Mouse (Mus musculus) hindbrain, embryonic 16.5 days (tissue): ENCODE results near the gene Chmp4b. TPM values are rescaled to one million over a fixed set of nuclear protein-coding genes. Genes with fewer than 3 reads are reported as not detected.

ENCODE experiments used
- ATAC-seq: fragments of 200-750 bp; cut with Nextera tagmentation; 2 replicates; pipeline ENCODE4 v1.8.0; 2017; ENCODE audit warnings: moderate TSS enrichment, moderate library complexity
- H3K27ac ChIP-seq: fragments of 300-500 bp; sonication (generic); 2 replicates; pipeline ENCODE4 v1.5.1; 2014; ENCODE audit warnings: low read depth, mild to moderate bottlenecking, control low read depth, low read length, moderate library complexity
- H3K27me3 ChIP-seq: fragments of 300-500 bp; sonication (generic); replicated peaks from 2 replicates; pipeline ENCODE4 v1.6.1; 2014; ENCODE audit warnings: low read length; ENCODE audit not compliant: control insufficient read depth, insufficient read depth
- H3K36me3 ChIP-seq: fragments of 300-500 bp; sonication (generic); 2 replicates; pipeline ENCODE4 v1.6.1; 2014; ENCODE audit warnings: mild to moderate bottlenecking, low read length, moderate library complexity, mixed read lengths; ENCODE audit not compliant: control insufficient read depth, insufficient read depth
- H3K4me1 ChIP-seq: fragments of 300-500 bp; sonication (generic); 2 replicates; pipeline ENCODE4 v1.6.1; 2014; ENCODE audit warnings: low read depth, low read length; ENCODE audit not compliant: control insufficient read depth, insufficient read depth
- H3K4me2 ChIP-seq: fragments of 300-500 bp; sonication (generic); 2 replicates; pipeline ENCODE4 v1.6.1; 2014; ENCODE audit warnings: mild to moderate bottlenecking, low read length, control low read depth, moderate library complexity
- H3K4me3 ChIP-seq: fragments of 300-500 bp; sonication (generic); 2 replicates; pipeline ENCODE4 v1.5.1; 2014; ENCODE audit warnings: mild to moderate bottlenecking, low read length, control low read depth, moderate library complexity
- H3K9ac ChIP-seq: fragments of 300-500 bp; sonication (generic); 2 replicates; pipeline ENCODE4 v1.6.1; 2014; ENCODE audit warnings: low read depth, mild to moderate bottlenecking, control low read depth, low read length, moderate library complexity
- H3K9me3 ChIP-seq: fragments of 300-500 bp; sonication (generic); 2 replicates; pipeline ENCODE4 v1.6.1; 2014; ENCODE audit warnings: mild to moderate bottlenecking, low read length, moderate library complexity; ENCODE audit not compliant: control insufficient read depth
- WGBS: fragments of 180-500 bp; shearing (Covaris S2); extraction: QIAGEN DNeasy Blood & Tissue Kit; methylation state at CpG from one replicate; pipeline ENCODE4 v1.1.7; 2014; 5-methylcytosine and 5-hydroxymethylcytosine counted together
- polyA plus RNA-seq: library from polyadenylated mRNA; unstranded; fragments of >200 nt; fragmentation: Nextera tagmentation; extraction: Ambion mirVana; gene quantifications from 2 replicates; pipeline ENCODE4 v1.2.1, GENCODE M21; 2015

Chmp4b gene
- polyA plus RNA-seq, 1 experiment from 2014 or later: 32.2 TPM

DNA sequence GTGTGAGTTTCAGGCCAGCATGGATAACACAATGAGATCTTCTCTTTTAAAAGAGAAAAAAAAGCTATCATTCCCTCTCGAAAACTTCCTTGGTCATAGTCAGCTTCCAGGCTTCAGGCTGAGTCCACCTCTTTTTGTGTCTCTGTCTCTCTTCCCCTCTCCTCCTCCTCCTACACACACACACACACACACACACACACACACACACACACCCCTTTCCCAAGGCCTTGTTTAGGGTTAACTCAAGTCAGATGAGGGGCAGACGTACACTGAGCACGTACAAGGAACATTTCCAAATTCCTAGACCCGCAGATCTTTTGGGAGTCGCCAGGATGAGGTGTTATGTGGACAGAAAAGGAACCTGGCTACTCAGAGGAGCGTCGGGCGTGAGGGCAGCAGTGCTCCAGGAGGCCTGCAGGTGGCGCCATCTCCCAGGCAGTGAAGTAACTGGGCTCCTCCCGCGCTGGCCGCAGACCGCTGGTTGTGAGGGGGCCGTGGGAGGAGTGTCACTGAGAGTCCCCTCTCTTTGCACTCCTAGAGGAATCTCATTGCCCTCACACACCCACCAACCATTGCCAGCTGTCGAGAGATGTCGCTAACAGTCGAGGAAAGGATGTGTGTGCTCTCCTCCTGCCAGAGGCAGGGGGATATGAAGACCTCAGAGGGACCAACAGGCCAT lies 51.3 kb downstream of the Chmp4b start:
- 3% methylated on average over 17 of the region's 17 CpGs for WGBS

GRCm38 (mm10) chr2:154706526-154707280 lies 55.2 kb downstream of the Chmp4b start:
- no peak overlapping the region for H3K27ac ChIP-seq
- H3K4me2 ChIP-seq: no peak overlapping the region
- ATAC-seq: no peak
- 60% methylated on average over 11 of the region's 11 CpGs for WGBS
- H3K27me3 ChIP-seq: no peaks in the 10 kb centered on the region
- no peak overlapping the region for H3K9ac ChIP-seq
- peaks cover 2% of the 10 kb centered on the region; the same call in 1 of the 2 replicates for H3K4me1 ChIP-seq
- no peaks in the 10 kb centered on the region for H3K36me3 ChIP-seq
- H3K9me3 ChIP-seq: no peaks in the 10 kb centered on the region
- no peak overlapping the region for H3K4me3 ChIP-seq

More for the DNA sequence above, 51.3 kb downstream of the Chmp4b start:
- no peaks in the 10 kb centered on the region for H3K36me3 ChIP-seq
- H3K27me3 ChIP-seq: no peaks in the 10 kb centered on the region
- peaks cover 2% of the 10 kb centered on the region; the same call in 1 of the 2 replicates for H3K4me1 ChIP-seq
- peak overlapping the region; percentile 54 for H3K4me2 ChIP-seq
- no peaks in the 10 kb centered on the region for H3K9me3 ChIP-seq
- no peak overlapping the region for H3K27ac ChIP-seq
- H3K9ac ChIP-seq: peak overlapping the region; percentile 49; the same call in 1 of the 2 replicates
- ATAC-seq: peak; percentile 85
- peak overlapping the region; percentile 15; the same call in 1 of the 2 replicates for H3K4me3 ChIP-seq

DNA sequence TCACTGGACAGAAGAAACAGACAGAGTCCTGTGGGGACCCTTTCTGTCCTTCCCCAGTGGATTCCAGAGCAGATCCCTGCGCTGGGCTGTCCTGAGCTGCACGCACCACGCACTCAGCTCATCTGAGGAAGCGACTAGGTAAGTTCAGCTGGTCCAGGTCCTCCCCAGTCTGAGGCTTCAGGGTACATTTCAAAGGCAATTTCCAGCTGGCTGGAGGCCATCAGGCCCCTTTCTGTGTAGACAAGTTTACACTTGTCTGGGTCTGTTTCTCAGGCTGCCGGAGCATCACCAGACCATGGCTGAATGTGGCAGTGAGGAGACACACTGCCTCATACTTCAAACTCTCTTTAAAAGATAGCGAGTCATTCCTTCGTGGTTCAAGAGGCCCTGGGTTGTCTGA lies 55.8 kb downstream of the Chmp4b start:
- Histone ChIP-seq H3K27me3 (no peaks in the 10 kb centered on the region), H3K4me3 (no peak overlapping the region), H3K9ac (no peak overlapping the region), H3K9me3 (no peaks in the 10 kb centered on the region), H3K36me3 (no peaks in the 10 kb centered on the region), H3K4me1 (peaks cover 2% of the 10 kb centered on the region; the same call in 1 of the 2 replicates), H3K4me2 (no peak overlapping the region), H3K27ac (no peak overlapping the region)
- 79% methylated on average over 7 of the region's 7 CpGs for WGBS
- no peak for ATAC-seq

GRCm38 (mm10) chr2:154707830-154708385 lies 56.4 kb downstream of the Chmp4b start:
- Histone ChIP-seq H3K9me3 (no peaks in the 10 kb centered on the region), H3K27me3 (no peaks in the 10 kb centered on the region), H3K4me1 (peaks cover 2% of the 10 kb centered on the region; the same call in 1 of the 2 replicates), H3K27ac (no peak overlapping the region), H3K36me3 (no peaks in the 10 kb centered on the region), H3K4me2 (no peak overlapping the region), H3K4me3 (no peak overlapping the region), H3K9ac (no peak overlapping the region)
- no peak for ATAC-seq
- WGBS: 60% methylated on average over 7 of the region's 7 CpGs

- WGBS: 55% methylated on average over 3 of the region's 3 CpGs
- Histone ChIP-seq H3K27ac (no peak overlapping the region), H3K36me3 (no peaks in the 10 kb centered on the region), H3K9me3 (no peaks in the 10 kb centered on the region), H3K4me2 (no peak overlapping the region), H3K4me3 (no peak overlapping the region), H3K27me3 (no peaks in the 10 kb centered on the region), H3K9ac (no peak overlapping the region), H3K4me1 (no peaks in the 10 kb centered on the region; the same call in 1 of the 2 replicates)
- no peak for ATAC-seq
Observed at GRCm38 (mm10) chr2:154711701-154712100, 60.2 kb downstream of the Chmp4b start.

GRCm38 (mm10) chr2:154712271-154712677 lies 60.8 kb downstream of the Chmp4b start:
- no peaks in the 10 kb centered on the region for H3K9me3 ChIP-seq
- ATAC-seq: no peak
- H3K4me3 ChIP-seq: no peak overlapping the region
- no peak overlapping the region for H3K9ac ChIP-seq
- no peak overlapping the region for H3K27ac ChIP-seq
- no peaks in the 10 kb centered on the region for H3K27me3 ChIP-seq
- no peaks in the 10 kb centered on the region for H3K36me3 ChIP-seq
- no peaks in the 10 kb centered on the region; the same call in 1 of the 2 replicates for H3K4me1 ChIP-seq
- no peak overlapping the region for H3K4me2 ChIP-seq
- WGBS: 44% methylated on average over 5 of the region's 5 CpGs

- Histone ChIP-seq H3K9ac (no peak overlapping the region), H3K4me1 (no peaks in the 10 kb centered on the region; the same call in 1 of the 2 replicates), H3K4me3 (no peak overlapping the region), H3K4me2 (no peak overlapping the region), H3K9me3 (no peaks in the 10 kb centered on the region), H3K27ac (no peak overlapping the region), H3K27me3 (no peaks in the 10 kb centered on the region), H3K36me3 (no peaks in the 10 kb centered on the region)
- 49% methylated on average over 6 of the region's 6 CpGs for WGBS
- ATAC-seq: no peak
Observed at GRCm38 (mm10) chr2:154713083-154713482, 61.6 kb downstream of the Chmp4b start.

DNA sequence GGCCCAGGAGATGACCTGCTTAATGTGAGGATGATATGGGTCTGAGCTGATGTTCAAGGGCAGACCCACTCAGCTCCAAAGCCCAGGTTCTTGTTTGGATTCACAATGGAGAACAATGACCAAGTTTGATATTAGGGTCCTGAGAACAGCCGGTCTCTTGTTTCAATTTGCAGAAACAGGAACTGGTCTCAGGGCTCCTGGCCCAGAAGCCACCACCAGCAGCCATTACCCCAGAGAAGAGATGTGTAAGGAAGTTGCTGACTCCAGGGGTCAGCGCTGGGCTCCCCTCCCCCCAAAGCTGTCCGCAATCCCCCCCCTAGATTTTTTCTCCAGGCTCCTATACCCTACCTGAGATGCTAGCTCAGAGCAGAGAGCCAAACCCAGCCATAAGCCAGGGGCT lies 62.5 kb downstream of the Chmp4b start:
- Histone ChIP-seq H3K4me2 (no peak overlapping the region), H3K27me3 (no peaks in the 10 kb centered on the region), H3K4me3 (no peak overlapping the region), H3K36me3 (no peaks in the 10 kb centered on the region), H3K9ac (no peak overlapping the region), H3K4me1 (no peaks in the 10 kb centered on the region; the same call in 1 of the 2 replicates), H3K9me3 (no peaks in the 10 kb centered on the region), H3K27ac (no peak overlapping the region)
- ATAC-seq: no peak
- 62% methylated on average over 3 of the region's 3 CpGs for WGBS

DNA sequence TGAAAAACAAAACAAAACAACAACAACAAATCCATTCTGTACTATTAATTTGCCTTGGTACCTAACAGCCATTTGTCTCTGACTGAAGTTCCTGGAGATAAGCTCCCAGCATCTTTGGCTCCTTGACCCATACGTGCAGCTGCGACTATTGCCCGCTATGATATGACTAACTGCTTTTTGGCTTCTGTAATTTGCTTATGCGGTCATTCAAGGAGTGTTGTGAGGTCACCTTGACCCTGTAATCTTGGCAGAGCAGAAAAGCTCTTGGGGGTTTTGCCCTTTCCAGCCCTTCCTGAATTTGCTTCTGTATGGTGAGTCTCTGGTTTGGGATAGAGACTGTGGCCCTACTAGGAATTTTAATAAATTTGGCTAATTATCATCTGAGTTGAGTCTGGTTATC lies 65.1 kb downstream of the Chmp4b start:
- Histone ChIP-seq H3K4me3 (no peak overlapping the region), H3K4me1 (no peaks in the 10 kb centered on the region; the same call in 1 of the 2 replicates), H3K36me3 (no peaks in the 10 kb centered on the region), H3K4me2 (no peak overlapping the region), H3K9ac (no peak overlapping the region), H3K9me3 (no peaks in the 10 kb centered on the region), H3K27ac (no peak overlapping the region), H3K27me3 (no peaks in the 10 kb centered on the region)
- 79% methylated on average over 4 of the region's 4 CpGs for WGBS
- no peak for ATAC-seq
